Mouse (Mus musculus) CH12.LX (cell line): ENCODE measurements around the gene Tgfbr3. TPM values are rescaled to one million over a fixed set of nuclear protein-coding genes. Genes with fewer than 3 reads are reported as not detected.

Experiments used
- DNase-seq: peaks from one replicate; pipeline ENCODE4 v3.0.0-alpha.2; 2013; ENCODE audit errors: extremely low read depth
- H3K27ac ChIP-seq: 2 replicates; pipeline ENCODE4 v1.5.1; 2012; ENCODE audit warnings: low read depth, mild to moderate bottlenecking, control low read depth, moderate library complexity; ENCODE audit not compliant: insufficient read depth
- H3K27me3 ChIP-seq: replicated peaks from 2 replicates; pipeline ENCODE3; 2012; ENCODE audit warnings: inconsistent platforms
- H3K36me3 ChIP-seq, 2 experiments: replicated peaks in 1 of 2; 2 replicates each; pipeline versions ENCODE3 to v1.6.1; 2012; ENCODE audit warnings: inconsistent platforms in 1 of 2, low read length in 1 of 2, mild to moderate bottlenecking in 1 of 2, mixed read lengths in 1 of 2, moderate library complexity in 1 of 2; ENCODE audit not compliant: control insufficient read depth in 1 of 2, insufficient read depth in 1 of 2
- H3K4me1 ChIP-seq, 2 experiments: 2 replicates each; pipeline ENCODE4 v1.6.1; 2012; ENCODE audit warnings: inconsistent platforms in 1 of 2, moderate library complexity in 1 of 2; ENCODE audit not compliant: insufficient read depth in 2 of 2, control insufficient read depth in 1 of 2
- H3K4me2 ChIP-seq: 2 replicates; pipeline ENCODE4 v1.6.1; 2012; ENCODE audit warnings: low read depth, mild to moderate bottlenecking, control low read depth; ENCODE audit not compliant: poor library complexity, insufficient read depth, severe bottlenecking
- H3K4me3 ChIP-seq, 3 experiments: fragments of 150-350 bp in 1 of 3; sonication (generic) in 1 of 3; replicated peaks in 1 of 3; 2 replicates each; pipeline versions ENCODE3 to v1.5.1; 2011 to 2012; ENCODE audit warnings: low read depth in 2 of 3, low read length in 2 of 3, mild to moderate bottlenecking in 2 of 3, moderate library complexity in 2 of 3, control low read depth in 1 of 3, improper control_type of control experiment in 1 of 3, inconsistent platforms in 1 of 3, mixed read lengths in 1 of 3; ENCODE audit not compliant: poor library complexity in 1 of 3
- H3K79me2 ChIP-seq: replicated peaks from 2 replicates; pipeline ENCODE4 v1.6.1; 2012; ENCODE audit warnings: mild to moderate bottlenecking, moderate library complexity; ENCODE audit not compliant: control insufficient read depth, poor library complexity, insufficient read depth, severe bottlenecking; ENCODE audit errors: extremely low read depth
- H3K9ac ChIP-seq: 2 replicates; pipeline ENCODE4 v1.6.1; 2012; ENCODE audit warnings: low read depth, mild to moderate bottlenecking, control low read depth, moderate library complexity; ENCODE audit not compliant: insufficient read depth
- H3K9me3 ChIP-seq: replicated peaks from 2 replicates; pipeline ENCODE3; 2012; ENCODE audit warnings: low read length, inconsistent platforms, mixed read lengths
- CHD1 ChIP-seq: IDR thresholded peaks from 2 replicates; pipeline ENCODE4 v1.6.1; 2012; ENCODE audit warnings: low read depth, low read length, improper control_type of control experiment, inconsistent platforms
- CHD2 ChIP-seq: IDR thresholded peaks from 2 replicates; pipeline ENCODE4 v1.6.1; 2011; ENCODE audit warnings: low read length, improper control_type of control experiment
- CTCF ChIP-seq, 2 experiments: IDR thresholded peaks in 1 of 2; conservative IDR thresholded peaks in 1 of 2; 2 replicates each; pipeline ENCODE4 v1.5.1; 2011 to 2012; ENCODE audit warnings: low read depth in 2 of 2, low read length in 2 of 2, improper control_type of control experiment in 1 of 2, inconsistent platforms in 1 of 2, mild to moderate bottlenecking in 1 of 2, moderate library complexity in 1 of 2
- E2F4 ChIP-seq: IDR thresholded peaks from 2 replicates; pipeline ENCODE4 v1.6.1; 2011; ENCODE audit warnings: low read depth, low read length, improper control_type of control experiment; ENCODE audit not compliant: insufficient replicate concordance
- HCFC1 ChIP-seq: IDR thresholded peaks from 2 replicates; pipeline ENCODE4 v1.6.1; 2012; ENCODE audit warnings: low read depth, mild to moderate bottlenecking, inconsistent platforms, low read length, improper control_type of control experiment
- KAT2A ChIP-seq: IDR thresholded peaks from 2 replicates; pipeline ENCODE4 v1.6.1; 2012; ENCODE audit warnings: low read length, improper control_type of control experiment, inconsistent platforms; ENCODE audit not compliant: insufficient replicate concordance
- MAFK ChIP-seq: IDR thresholded peaks from 2 replicates; pipeline ENCODE4 v1.6.1; 2011; ENCODE audit warnings: low read length, improper control_type of control experiment; ENCODE audit not compliant: insufficient replicate concordance
- MAX ChIP-seq: IDR thresholded peaks from 2 replicates; pipeline ENCODE4 v1.6.1; 2011; ENCODE audit warnings: low read length, improper control_type of control experiment
- MAZ ChIP-seq: IDR thresholded peaks from 2 replicates; pipeline ENCODE4 v1.6.1; 2012; ENCODE audit warnings: low read depth, mild to moderate bottlenecking, inconsistent platforms, low read length, improper control_type of control experiment, moderate library complexity
- NELFE ChIP-seq: IDR thresholded peaks from 2 replicates; pipeline ENCODE4 v1.6.1; 2011; ENCODE audit warnings: low read depth, low read length, improper control_type of control experiment
- NRF1 ChIP-seq: IDR thresholded peaks from 2 replicates; pipeline ENCODE4 v1.6.1; 2014; ENCODE audit warnings: low read depth, mild to moderate bottlenecking, inconsistent platforms, low read length, improper control_type of control experiment, moderate library complexity
- POLR2AphosphoS2 ChIP-seq: IDR thresholded peaks from 2 replicates; pipeline ENCODE4 v1.6.1; 2011; ENCODE audit warnings: low read depth, low read length, improper control_type of control experiment
- RAD21 ChIP-seq: IDR thresholded peaks from 2 replicates; pipeline ENCODE4 v1.6.1; 2011; ENCODE audit warnings: low read depth, mild to moderate bottlenecking, low read length, improper control_type of control experiment, moderate library complexity
- SIN3A ChIP-seq: IDR thresholded peaks from 2 replicates; pipeline ENCODE4 v1.6.1; 2012; ENCODE audit warnings: low read length, improper control_type of control experiment, inconsistent platforms
- SMC3 ChIP-seq: IDR thresholded peaks from 2 replicates; pipeline ENCODE4 v1.6.1; 2011; ENCODE audit warnings: low read depth, low read length, improper control_type of control experiment
- TCF12 ChIP-seq: IDR thresholded peaks from 2 replicates; pipeline ENCODE4 v1.6.1; 2014; ENCODE audit warnings: low read depth, mild to moderate bottlenecking, inconsistent platforms, low read length, improper control_type of control experiment
- USF1 ChIP-seq: IDR thresholded peaks from 2 replicates; pipeline ENCODE4 v1.6.1; 2014; ENCODE audit warnings: low read depth, mild to moderate bottlenecking, inconsistent platforms, low read length, improper control_type of control experiment
- USF2 ChIP-seq: conservative IDR thresholded peaks from 2 replicates; pipeline ENCODE4 v1.6.1; 2011; ENCODE audit warnings: low read depth, low read length, improper control_type of control experiment
- ZKSCAN1 ChIP-seq: IDR thresholded peaks from 2 replicates; pipeline ENCODE4 v1.6.1; 2012; ENCODE audit warnings: low read depth, inconsistent platforms, low read length, improper control_type of control experiment, borderline replicate concordance
- ZNF384 ChIP-seq: IDR thresholded peaks from 2 replicates; pipeline ENCODE4 v1.6.1; 2012; ENCODE audit warnings: low read depth, low read length, improper control_type of control experiment, inconsistent platforms
- dilution Hi-C: fragments of 300-500 bp; cut with MboI; formaldehyde crosslinking; loops from 2 replicates; pipeline ENCODE4 v1.14.3; 2020; ENCODE audit warnings: low sequenced_read_pairs; ENCODE audit not compliant: extremely low pct_unique_long_range_greater_than_20kb, extremely low pct_ligation_motif_present
- in situ Hi-C: fragments of 300-500 bp; cut with MboI; formaldehyde crosslinking; loops from 3 replicates; pipeline ENCODE4 v1.14.3; 2019; ENCODE audit warnings: low sequenced_read_pairs, low pct_ligation_motif_present, low pct_unique_long_range_greater_than_20kb, mixed read lengths
- polyA plus RNA-seq: library from polyadenylated mRNA; unstranded; fragments of >175 nt; gene quantifications from 2 replicates; pipeline ENCODE4 v1.2.1, GENCODE M21; 2012; ENCODE audit warnings: low read depth; ENCODE audit not compliant: insufficient read length
- total RNA-seq, 2 experiments: library from RNA; depleted of rRNA; stranded (reverse); fragments of 300-350 nt in 1 of 2; fragments of >200 nt in 1 of 2; gene quantifications; 2 replicates each; pipeline ENCODE4 v1.2.3; 2012 to 2014

Tgfbr3 gene
- total and polyA plus RNA-seq, 3 experiments, result 0.13 to 0.46 (median 0.30) TPM

DNA sequence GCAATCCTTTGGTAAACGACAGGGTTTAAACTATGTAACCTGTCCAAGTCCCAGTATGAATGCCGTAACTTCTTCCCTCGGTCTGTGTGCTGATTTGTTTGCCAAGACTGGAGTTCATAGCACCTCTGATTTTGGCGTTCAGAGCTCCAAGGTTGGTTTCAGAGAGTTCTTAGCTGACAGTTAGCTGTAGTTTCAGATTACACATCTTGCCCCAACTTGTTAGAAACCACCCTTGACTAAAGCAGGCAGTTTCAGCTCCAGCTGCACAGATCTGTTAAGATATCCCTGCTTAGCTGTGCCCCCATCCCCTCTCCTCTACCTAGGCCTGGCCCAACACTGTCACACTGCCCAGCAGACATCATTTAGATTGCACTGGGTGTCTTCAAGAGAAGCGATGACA is 81.5 kb downstream of the Tgfbr3 start (continued):
- TF ChIP-seq MAFK (no peak), MAX (no peak), RAD21 (no peak), CTCF (conservative IDR thresholded peaks at IDR 0.05 in 1 of 2, IDR thresholded peaks at IDR 0.05 in 1 of 2; ENCODE audit: low read depth in 2 of 2, low read length in 2 of 2) (no peak), ZNF384 (no peak), POLR2AphosphoS2 (no peak), SIN3A (0 out of 2 replicates have a peak, but pooled peaks have one; percentile 41), NRF1 (no peak), NELFE (0 out of 2 replicates have a peak, but pooled peaks have one; percentile 38)

DNA sequence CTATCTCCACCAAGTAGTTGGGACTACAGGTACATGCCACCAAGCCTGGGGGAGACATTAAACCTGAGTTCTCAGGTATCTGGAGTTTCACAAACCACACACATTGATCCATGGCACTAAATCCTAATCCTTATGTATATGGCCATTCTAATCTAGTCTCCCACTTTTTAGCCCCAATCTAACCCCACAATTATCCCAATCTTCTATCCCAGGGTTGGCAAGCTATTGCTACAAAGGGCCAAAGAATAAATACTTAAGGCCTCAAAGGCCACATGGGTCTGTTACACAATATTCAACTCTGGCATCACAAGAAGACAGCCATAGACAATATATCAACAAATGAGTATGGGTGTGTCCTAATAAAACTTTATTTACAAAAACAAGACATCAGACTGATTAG is 85.1 kb downstream of the Tgfbr3 start:
- no peak overlapping the region for H3K9ac ChIP-seq
- no peak overlapping the region for H3K4me2 ChIP-seq
- no peaks in the 10 kb centered on the region for H3K79me2 ChIP-seq
- in situ Hi-C loops (no loop called here), dilution Hi-C loops (no loop called here)
- no peak for TF ChIP-seq ZKSCAN1
- no peak for TF ChIP-seq MAZ
- no peak for TF ChIP-seq E2F4
- no peak for TF ChIP-seq SMC3
- TF ChIP-seq USF2, result no peak
- TF ChIP-seq HCFC1, result no peak
- no peak for TF ChIP-seq TCF12
- TF ChIP-seq USF1, result no peak
- no peak for TF ChIP-seq NELFE
- TF ChIP-seq MAFK, result no peak
- no peak for TF ChIP-seq KAT2A
- no peak for TF ChIP-seq CHD1
- no peak for TF ChIP-seq CHD2
- no peaks in the 10 kb centered on the region for H3K36me3 ChIP-seq
- no peak overlapping the region for H3K27ac ChIP-seq
- H3K27me3 ChIP-seq, result no peaks in the 10 kb centered on the region
- H3K4me1 ChIP-seq, result peaks cover 11 to 16% of the 10 kb centered on the region in 2 experiments
- no peaks in the 10 kb centered on the region for H3K9me3 ChIP-seq
- no peak overlapping the region for H3K4me3 ChIP-seq
- DNase-seq, result no peak
